Mouse (Mus musculus) forebrain, embryonic 16.5 days (tissue): ENCODE data around the gene Trim47. TPM values are rescaled to one million over a fixed set of nuclear protein-coding genes. Genes with fewer than 3 reads are reported as not detected.
A peak's percentile ranks its signal among the peaks of the same experiment; 100 is the strongest.

Experiments
- ATAC-seq: fragments of 200-750 bp; cut with Nextera tagmentation; 2 replicates; pipeline ENCODE4 v1.8.0; 2017; ENCODE audit warnings: mild to moderate bottlenecking, moderate library complexity
- H3K27ac ChIP-seq: fragments of 300-500 bp; sonication (generic); 2 replicates; pipeline ENCODE4 v1.5.1; 2014; ENCODE audit warnings: low read length, control low read depth
- H3K27me3 ChIP-seq: fragments of 300-500 bp; sonication (generic); replicated peaks from 2 replicates; pipeline ENCODE4 v1.6.1; 2014; ENCODE audit warnings: low read length; ENCODE audit not compliant: control insufficient read depth, insufficient read depth
- H3K36me3 ChIP-seq: fragments of 300-500 bp; sonication (generic); 2 replicates; pipeline ENCODE4 v1.6.1; 2014; ENCODE audit not compliant: control insufficient read depth, insufficient read depth
- H3K4me1 ChIP-seq: fragments of 300-500 bp; sonication (generic); replicated peaks from 2 replicates; pipeline ENCODE4 v1.6.1; 2014; ENCODE audit warnings: low read length; ENCODE audit not compliant: control insufficient read depth, insufficient read depth
- H3K4me2 ChIP-seq: fragments of 300-500 bp; sonication (generic); 2 replicates; pipeline ENCODE4 v1.6.1; 2014; ENCODE audit warnings: mild to moderate bottlenecking, low read length, control low read depth
- H3K4me3 ChIP-seq: fragments of 300-500 bp; sonication (generic); replicated peaks from 2 replicates; pipeline ENCODE4 v1.5.1; 2014; ENCODE audit warnings: mild to moderate bottlenecking, low read length, control low read depth
- H3K9ac ChIP-seq: fragments of 300-500 bp; sonication (generic); replicated peaks from 2 replicates; pipeline ENCODE4 v1.6.1; 2014; ENCODE audit warnings: low read depth, low read length, control low read depth
- H3K9me3 ChIP-seq: fragments of 300-500 bp; sonication (generic); 2 replicates; pipeline ENCODE4 v1.6.1; 2016; ENCODE audit warnings: low read length; ENCODE audit not compliant: control insufficient read depth
- WGBS: fragments of 180-500 bp; shearing (Covaris S2); extraction: QIAGEN DNeasy Blood & Tissue Kit; methylation state at CpG from one replicate; pipeline ENCODE4 v1.1.7; 2014; 5-methylcytosine and 5-hydroxymethylcytosine counted together
- polyA plus RNA-seq: library from polyadenylated mRNA; unstranded; fragments of >200 nt; fragmentation: Nextera tagmentation; extraction: Ambion mirVana; gene quantifications from 2 replicates; pipeline ENCODE4 v1.2.1, GENCODE M21; 2015

Gene Trim47
- polyA plus RNA-seq, 1 experiment from 2014 or later = 6.6 TPM

DNA sequence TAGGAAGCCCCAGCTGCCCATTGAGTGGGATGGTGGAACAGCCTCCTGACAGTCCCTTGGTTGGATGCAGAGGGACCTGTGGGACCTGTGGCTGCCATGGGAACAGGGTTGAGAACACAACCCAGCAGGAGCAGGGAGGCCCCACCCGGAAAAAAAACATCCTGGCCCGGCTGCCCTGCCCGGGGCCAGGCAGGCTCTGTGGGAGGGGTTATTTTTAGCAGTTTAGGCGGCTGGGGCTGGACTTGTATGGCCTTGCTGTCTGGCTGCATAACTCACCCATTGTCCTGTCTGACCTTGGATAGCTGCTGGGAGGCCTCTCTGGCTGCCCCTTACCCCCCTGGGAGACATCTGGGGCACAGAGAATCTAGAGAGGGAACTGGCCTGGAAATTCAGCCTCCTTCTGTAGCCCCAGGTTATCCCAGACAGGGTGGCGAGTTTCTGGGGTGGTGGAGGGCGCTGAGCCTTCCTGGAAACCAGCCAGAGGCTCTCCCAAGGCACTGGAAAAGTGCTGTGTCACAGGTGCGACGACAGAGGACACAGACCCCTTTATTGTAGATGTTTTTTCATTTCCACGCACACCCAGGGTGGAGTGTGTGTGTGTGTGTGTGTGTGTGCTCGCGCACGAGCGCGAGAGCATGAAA, 22.9 kb downstream of the Trim47 start:
- Histone ChIP-seq H3K36me3 (no peaks in the 10 kb centered on the region), H3K9ac (no peak overlapping the region), H3K4me1 (peaks cover 44% of the 10 kb centered on the region), H3K27ac (no peak overlapping the region), H3K9me3 (no peaks in the 10 kb centered on the region), H3K27me3 (peaks cover 36% of the 10 kb centered on the region), H3K4me3 (no peak overlapping the region), H3K4me2 (no peak overlapping the region)
- WGBS = 42% methylated on average over 14 of the region's 14 CpGs
- ATAC-seq = no peak

DNA sequence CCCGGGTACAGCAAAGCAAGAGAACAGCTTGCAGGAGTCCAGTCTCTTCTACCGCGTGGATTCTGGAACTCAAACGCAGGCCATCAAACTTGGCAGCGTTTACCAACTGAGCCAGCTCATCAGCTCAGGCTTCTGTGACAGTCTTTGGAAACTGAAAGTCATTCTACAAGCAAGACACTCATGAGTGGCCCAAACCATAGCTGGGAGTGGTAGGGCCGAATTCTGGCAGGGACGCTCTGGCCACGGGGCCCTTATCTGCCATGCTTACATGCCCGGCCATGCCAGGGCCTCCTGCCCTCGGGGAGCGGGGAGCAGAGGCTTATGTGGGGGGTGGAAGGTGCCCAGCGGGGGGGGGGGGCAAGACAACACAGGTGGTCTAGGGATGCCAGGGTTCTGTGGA, 23.4 kb downstream of the Trim47 start:
- ATAC-seq = no peak
- H3K9me3 ChIP-seq = no peaks in the 10 kb centered on the region
- peaks cover 40% of the 10 kb centered on the region for H3K4me1 ChIP-seq
- no peaks in the 10 kb centered on the region for H3K36me3 ChIP-seq
- no peak overlapping the region for H3K4me2 ChIP-seq
- WGBS = 75% methylated on average over 12 of the region's 12 CpGs
- H3K27ac ChIP-seq = no peak overlapping the region
- peaks cover 31% of the 10 kb centered on the region for H3K27me3 ChIP-seq
- no peak overlapping the region for H3K4me3 ChIP-seq
- no peak overlapping the region for H3K9ac ChIP-seq

DNA sequence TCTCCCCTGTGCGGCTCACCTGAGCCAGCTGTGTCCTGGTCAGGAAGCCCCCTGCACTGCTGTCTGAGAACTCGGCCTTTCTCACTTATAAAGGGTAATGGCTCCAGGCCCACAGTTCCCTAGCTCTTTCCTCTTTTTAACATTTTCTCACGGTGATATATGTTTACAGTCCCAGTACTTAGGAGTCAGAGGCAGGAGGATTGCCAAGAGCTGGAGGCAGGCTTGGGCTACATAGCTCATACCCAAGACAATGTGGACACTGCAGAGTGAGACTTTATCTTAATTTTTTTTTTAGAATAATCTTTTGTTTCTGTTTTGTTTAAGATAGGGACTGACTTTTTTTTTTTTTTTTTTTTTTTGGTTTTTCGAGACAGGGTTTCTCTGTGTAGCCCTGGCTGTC, 24.5 kb downstream of the Trim47 start:
- H3K27ac ChIP-seq = peak overlapping the region; percentile 75
- no peaks in the 10 kb centered on the region for H3K36me3 ChIP-seq
- no peak overlapping the region for H3K4me3 ChIP-seq
- peaks cover 20% of the 10 kb centered on the region for H3K27me3 ChIP-seq
- peaks cover 32% of the 10 kb centered on the region for H3K4me1 ChIP-seq
- H3K9ac ChIP-seq = no peak overlapping the region
- no peak overlapping the region for H3K4me2 ChIP-seq
- no peaks in the 10 kb centered on the region for H3K9me3 ChIP-seq
- ATAC-seq = peak; percentile 31
- 33% methylated on average over 3 of the region's 4 CpGs for WGBS

DNA sequence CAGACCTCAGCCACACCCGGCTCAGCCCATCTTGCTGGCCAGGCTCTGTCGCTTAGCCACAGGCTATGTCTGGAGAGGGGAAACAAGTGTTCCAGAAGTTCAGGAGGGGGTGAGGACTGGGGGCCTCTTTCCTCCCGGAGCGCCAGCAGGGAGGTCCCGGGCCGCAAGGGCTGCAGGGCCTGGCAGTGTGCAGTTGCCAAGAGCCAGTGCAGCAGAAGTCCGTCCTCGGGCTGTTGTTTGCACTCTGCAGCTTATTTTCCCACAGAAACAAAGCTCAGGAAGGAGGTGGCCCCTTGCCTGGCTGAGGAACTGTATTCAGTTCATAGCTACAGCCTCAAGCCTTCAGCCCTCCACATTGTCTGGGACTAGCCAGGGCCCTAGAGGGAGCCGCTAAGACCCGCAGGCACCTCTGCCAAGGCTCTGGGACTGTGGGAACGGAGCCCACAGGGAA, 25.1 kb downstream of the Trim47 start:
- Histone ChIP-seq H3K27ac (peak overlapping the region; percentile 75), H3K4me1 (peaks cover 29% of the 10 kb centered on the region), H3K9me3 (no peaks in the 10 kb centered on the region), H3K4me3 (no peak overlapping the region), H3K9ac (peak overlapping the region; percentile 22; the same call in 1 of the 2 replicates), H3K27me3 (peaks cover 15% of the 10 kb centered on the region), H3K4me2 (no peak overlapping the region), H3K36me3 (no peaks in the 10 kb centered on the region)
- peak; percentile 93 for ATAC-seq
- 9% methylated on average over 11 of the region's 11 CpGs for WGBS

DNA sequence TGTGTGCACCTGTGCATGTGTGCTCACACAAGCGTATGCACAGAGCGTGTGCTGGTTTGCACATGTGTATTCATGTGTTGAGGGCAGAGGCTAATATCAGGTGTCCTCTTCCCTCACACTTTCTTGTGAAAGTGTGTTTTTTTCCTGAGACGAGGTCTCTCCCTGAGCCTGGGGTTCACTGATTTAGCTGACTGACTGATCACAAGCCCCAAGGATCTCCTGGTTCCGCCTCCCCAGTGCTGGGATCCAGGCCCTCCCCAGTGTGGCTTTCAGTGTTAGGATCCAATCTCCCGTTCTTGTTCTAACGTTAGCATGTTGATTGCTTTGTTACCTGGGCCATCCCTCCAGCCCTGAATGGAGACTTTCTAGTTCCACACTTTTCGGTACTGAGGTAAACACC, 26.2 kb downstream of the Trim47 start:
- Histone ChIP-seq H3K9ac (no peak overlapping the region), H3K27me3 (peaks cover 4% of the 10 kb centered on the region; the same call in 1 of the 2 replicates), H3K36me3 (no peaks in the 10 kb centered on the region), H3K9me3 (0 out of 2 replicates have a peak, but pooled peaks cover 4% of the 10 kb centered on the region), H3K27ac (no peak overlapping the region), H3K4me1 (peaks cover 21% of the 10 kb centered on the region), H3K4me2 (no peak overlapping the region), H3K4me3 (no peak overlapping the region)
- ATAC-seq = no peak
- 82% methylated on average over 7 of the region's 7 CpGs for WGBS

DNA sequence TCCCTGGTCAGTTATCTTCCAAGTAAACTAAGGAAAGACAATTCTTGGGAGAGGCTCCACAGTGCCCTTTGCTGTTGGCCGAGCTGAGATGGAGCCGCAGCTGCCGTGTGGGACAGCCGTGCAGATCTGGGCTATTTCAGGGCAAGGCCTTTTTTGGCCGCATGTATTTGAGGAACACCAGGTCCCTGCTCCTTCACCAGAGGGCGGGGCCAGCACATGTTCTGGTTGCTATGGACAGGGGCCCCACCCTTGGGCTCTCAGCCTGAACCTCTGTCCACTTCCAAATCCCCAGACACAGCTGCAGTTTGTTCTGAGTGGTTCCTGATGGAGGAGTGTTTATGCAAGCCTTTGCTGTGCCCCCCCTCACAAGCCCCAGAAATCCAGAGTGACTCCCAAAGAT, 26.6 kb downstream of the Trim47 start:
- no peak overlapping the region for H3K27ac ChIP-seq
- ATAC-seq = no peak
- H3K36me3 ChIP-seq = no peaks in the 10 kb centered on the region
- H3K9ac ChIP-seq = no peak overlapping the region
- H3K4me1 ChIP-seq = peaks cover 21% of the 10 kb centered on the region
- H3K4me3 ChIP-seq = no peak overlapping the region
- H3K27me3 ChIP-seq = no peaks in the 10 kb centered on the region; the same call in 1 of the 2 replicates
- 93% methylated on average over 6 of the region's 6 CpGs for WGBS
- H3K4me2 ChIP-seq = no peak overlapping the region
- H3K9me3 ChIP-seq = 0 out of 2 replicates have a peak, but pooled peaks cover 4% of the 10 kb centered on the region

DNA sequence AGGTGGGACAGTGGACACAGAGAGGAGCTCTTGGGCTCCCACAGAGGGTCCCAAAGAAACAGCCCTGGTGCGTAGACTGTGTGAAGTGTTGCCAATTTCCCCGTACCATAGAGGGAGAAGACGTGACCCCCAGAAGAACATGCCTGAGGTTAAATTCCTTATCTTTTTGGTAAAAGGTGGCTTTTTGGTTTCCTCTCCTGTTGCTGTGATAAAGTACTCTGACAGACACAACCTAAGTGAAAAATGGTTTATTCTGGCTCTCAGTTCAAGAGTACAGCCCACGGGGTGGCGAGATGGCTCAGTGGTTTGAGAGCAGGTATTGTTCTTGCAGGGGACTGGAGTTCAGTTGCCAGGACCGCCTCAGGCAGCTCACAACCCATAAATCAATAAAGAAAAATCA, 27.5 kb downstream of the Trim47 start:
- 0 out of 2 replicates have a peak, but pooled peaks cover 4% of the 10 kb centered on the region for H3K9me3 ChIP-seq
- H3K27me3 ChIP-seq = no peaks in the 10 kb centered on the region
- H3K4me3 ChIP-seq = no peak overlapping the region
- H3K36me3 ChIP-seq = no peaks in the 10 kb centered on the region
- WGBS = 93% methylated on average over 6 of the region's 6 CpGs
- H3K4me1 ChIP-seq = peaks cover 20% of the 10 kb centered on the region
- no peak overlapping the region for H3K4me2 ChIP-seq
- no peak overlapping the region for H3K27ac ChIP-seq
- no peak overlapping the region for H3K9ac ChIP-seq
- ATAC-seq = no peak

DNA sequence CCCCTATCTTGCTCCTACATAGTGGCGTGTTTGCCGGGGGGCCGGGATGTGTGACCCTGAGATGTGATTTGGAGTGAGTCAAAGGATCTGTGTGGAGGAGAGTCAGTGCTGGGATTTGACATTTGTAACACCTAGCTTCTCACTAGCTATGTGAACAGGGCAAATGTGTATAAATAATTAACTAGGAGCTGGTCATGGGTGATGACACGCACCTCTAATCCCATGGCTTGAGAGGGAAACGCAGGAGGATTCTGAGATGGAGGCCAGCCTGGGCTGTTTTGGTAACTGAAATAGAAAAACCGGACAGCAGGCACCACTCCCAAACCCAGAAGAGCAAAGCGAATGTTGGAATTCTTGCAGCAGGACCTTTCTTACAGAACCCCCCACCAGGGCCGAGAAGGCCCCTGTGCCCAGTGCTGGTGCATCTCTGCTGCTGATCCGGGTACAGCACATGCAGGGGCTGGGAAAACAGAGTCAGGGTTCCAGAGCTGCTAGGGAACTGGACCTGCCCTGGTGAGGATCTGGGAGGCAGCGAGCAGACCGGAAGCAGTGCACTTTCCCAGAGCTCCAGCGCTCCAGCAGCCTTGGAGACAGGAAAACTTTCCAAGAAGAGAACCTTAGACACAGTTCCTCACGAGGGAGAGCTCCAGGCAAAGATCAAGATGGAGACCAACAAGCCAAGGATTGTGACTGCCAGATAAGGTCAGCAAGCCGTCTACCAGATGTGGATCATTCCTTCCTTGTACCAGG, 28.1 kb downstream of the Trim47 start:
- H3K36me3 ChIP-seq = no peaks in the 10 kb centered on the region
- no peak overlapping the region for H3K9ac ChIP-seq
- ATAC-seq = no peak
- 83% methylated on average over 14 of the region's 14 CpGs for whole genome bisulfite sequencing
- H3K4me1 ChIP-seq = peaks cover 14% of the 10 kb centered on the region
- H3K27ac ChIP-seq = no peak overlapping the region
- no peak overlapping the region for H3K4me3 ChIP-seq
- no peaks in the 10 kb centered on the region for H3K27me3 ChIP-seq
- H3K9me3 ChIP-seq = 0 out of 2 replicates have a peak, but pooled peaks cover 4% of the 10 kb centered on the region
- H3K4me2 ChIP-seq = no peak overlapping the region

DNA sequence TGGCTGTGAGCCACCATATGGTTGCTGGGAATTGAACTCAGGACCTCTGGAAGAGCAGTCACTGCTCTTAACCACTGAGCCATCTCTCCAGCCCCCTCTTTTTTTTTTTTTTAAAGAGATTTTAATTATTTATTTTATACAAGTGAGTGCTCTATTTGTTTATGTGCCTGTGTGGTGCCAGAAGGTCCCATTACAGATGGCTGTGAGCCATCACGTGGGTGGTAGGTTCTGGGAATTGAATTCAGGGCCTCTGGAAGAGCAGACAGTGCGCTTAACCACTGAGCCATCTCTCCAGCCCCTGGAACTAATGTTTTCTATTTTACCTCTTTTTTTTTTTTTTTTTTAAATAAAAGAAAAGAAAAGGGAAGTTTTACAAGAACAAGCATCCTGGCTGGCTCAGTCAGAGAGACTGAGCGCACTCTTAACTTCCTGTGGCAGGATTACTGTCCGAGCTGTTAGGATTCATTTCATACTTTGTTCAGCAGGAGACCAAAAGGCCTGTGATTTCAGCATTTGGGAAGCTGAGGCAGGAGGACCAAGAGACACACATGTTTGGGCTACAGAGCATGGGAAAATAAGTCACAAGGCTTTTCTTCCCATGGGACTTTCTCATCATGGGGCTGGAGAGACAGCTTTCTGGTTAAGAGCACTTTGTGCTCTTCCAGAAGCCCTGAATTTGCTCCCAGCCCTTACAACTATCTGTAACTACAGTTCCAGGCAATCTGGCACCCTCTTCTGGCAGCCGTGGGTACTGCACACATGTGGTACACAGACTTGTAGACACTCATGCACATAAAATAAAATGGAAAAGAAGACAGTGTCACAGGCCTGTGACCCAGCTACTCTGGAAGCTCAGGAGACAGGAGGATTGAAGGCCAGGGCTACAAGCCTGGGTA, 30.5 kb downstream of the Trim47 start:
- no peak for ATAC-seq

More for the DNA sequence above, 30.5 kb downstream of the Trim47 start:
- Histone ChIP-seq H3K9me3 (0 out of 2 replicates have a peak, but pooled peaks cover 4% of the 10 kb centered on the region), H3K4me3 (no peak overlapping the region), H3K9ac (no peak overlapping the region), H3K4me2 (no peak overlapping the region), H3K27me3 (no peaks in the 10 kb centered on the region), H3K36me3 (no peaks in the 10 kb centered on the region), H3K27ac (no peak overlapping the region), H3K4me1 (no peaks in the 10 kb centered on the region)
- WGBS = 93% methylated on average over 5 of the region's 5 CpGs
